16 mouse cellular contexts compared by ENCODE assay signal in the genomic region with DNA sequence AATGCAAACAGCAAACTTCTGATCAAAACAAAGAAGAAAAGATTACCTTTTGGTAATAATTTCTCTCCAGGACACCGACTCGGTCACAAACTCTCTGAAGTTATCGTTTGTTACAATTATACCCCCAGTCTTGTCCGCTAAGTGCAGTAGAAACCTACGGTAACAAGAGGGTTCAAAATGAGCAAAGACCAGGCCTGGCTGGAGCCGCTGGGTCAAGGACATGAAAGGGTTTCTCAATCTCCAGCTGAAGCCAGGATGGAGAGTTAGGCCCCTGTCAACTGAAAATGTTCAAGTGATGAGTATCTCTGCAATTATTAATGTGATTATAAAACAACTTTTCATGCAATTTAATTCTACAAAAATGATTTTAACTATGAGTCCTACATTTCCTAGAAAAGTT.
"Had no signal": no experiment of that assay in that cellular context is flagged by ENCODE, and none has a peak within 500 bp of the region (broad histone marks: within the 10 kb centered on the region; RNA-seq: fewer than 3 reads in every experiment).

No protein-coding gene starts in this region.

- H3K27ac ChIP-seq: midbrain, embryonic 10.5 days; midbrain, embryonic 12.5 days; neural tube, embryonic 12.5 days; stomach, embryonic 15.5 days; stomach, postnatal 0 days had no signal

- H3K9ac ChIP-seq: lung, embryonic 14.5 days; midbrain, embryonic 12.5 days; neural tube, embryonic 12.5 days; stomach, embryonic 15.5 days had no signal

- DNase-seq: lung, adult 18-20 months; lung, embryonic 14.5 days; lung, postnatal 10 days; lung, postnatal 4 days; midbrain, embryonic 14.5 days; right cerebral cortex, postnatal 14 days; thymus, adult 2 months; thymus, postnatal 25 days; thymus, postnatal 4 days had no signal

- H3K4me3 ChIP-seq: midbrain, embryonic 10.5 days; midbrain, embryonic 12.5 days; myocyte; neural tube, embryonic 12.5 days; stomach, embryonic 15.5 days had no signal

- H3K9me3 ChIP-seq: midbrain, embryonic 10.5 days; midbrain, embryonic 12.5 days; neural tube, embryonic 12.5 days; stomach, embryonic 15.5 days had no signal

- ATAC-seq: midbrain, embryonic 16.5 days had no signal

- H3K4me2 ChIP-seq: lung, embryonic 14.5 days; midbrain, embryonic 12.5 days; neural tube, embryonic 12.5 days; stomach, embryonic 15.5 days had no signal

- H3K27me3 ChIP-seq: midbrain, embryonic 12.5 days; neural tube, embryonic 12.5 days; stomach, embryonic 15.5 days had no signal

- H3K4me1 ChIP-seq: neural tube, embryonic 12.5 days; stomach, embryonic 15.5 days had no signal
